Mouse (Mus musculus) lung, postnatal 4 days (tissue): ENCODE data around the gene Kank1.

ENCODE experiments used
- DNase-seq, 2 experiments: peaks; one replicate each; pipeline ENCODE4 v3.0.0; 2021

Kank1 gene

GRCm38 (mm10) chr19:25315458-25315889 is 78.7 kb downstream of the Kank1 start:
- peak; percentile 13 to 68 for DNase-seq

DNA sequence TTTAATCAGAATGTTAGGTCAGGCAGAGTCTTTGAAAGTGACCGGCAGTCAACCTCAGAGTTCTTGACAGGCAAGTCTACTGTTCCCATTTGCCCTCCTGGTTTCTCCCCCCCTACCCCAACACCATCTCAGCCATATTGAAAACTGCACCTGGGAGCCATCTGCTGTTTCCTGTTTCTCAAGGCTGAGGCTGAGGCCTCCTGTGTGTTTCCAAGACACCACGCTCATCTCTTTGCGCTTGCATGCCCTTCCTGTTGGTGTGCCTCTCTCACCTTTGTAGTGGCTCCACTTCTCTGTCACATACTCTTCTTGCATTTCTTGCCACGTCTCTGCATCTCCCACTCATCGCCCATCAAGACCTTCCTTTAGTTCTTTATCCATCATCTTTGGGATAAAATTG is 79.2 kb downstream of the Kank1 start:
- DNase-seq: no peak

- DNase-seq: no peak
Observed at GRCm38 (mm10) chr19:25324265-25324664, 87.5 kb downstream of the Kank1 start.

GRCm38 (mm10) chr19:25325113-25326001 is 88.6 kb downstream of the Kank1 start:
- DNase-seq: no peak

DNA sequence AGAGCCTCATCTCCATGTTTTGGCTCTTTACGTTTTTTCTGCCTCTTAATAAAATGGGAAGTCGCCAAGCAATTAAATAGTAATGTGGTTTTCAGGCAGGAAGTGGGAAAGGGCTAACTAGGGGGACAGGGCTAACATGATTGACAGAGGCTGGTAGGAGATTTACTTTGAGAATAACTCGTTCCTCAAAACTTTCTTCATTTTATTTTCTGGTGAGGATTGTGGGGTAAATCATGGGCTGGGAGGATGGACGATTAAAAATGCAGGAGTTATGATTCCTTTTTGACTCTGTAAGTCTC is 89.2 kb downstream of the Kank1 start:
- no peak for DNase-seq

DNA sequence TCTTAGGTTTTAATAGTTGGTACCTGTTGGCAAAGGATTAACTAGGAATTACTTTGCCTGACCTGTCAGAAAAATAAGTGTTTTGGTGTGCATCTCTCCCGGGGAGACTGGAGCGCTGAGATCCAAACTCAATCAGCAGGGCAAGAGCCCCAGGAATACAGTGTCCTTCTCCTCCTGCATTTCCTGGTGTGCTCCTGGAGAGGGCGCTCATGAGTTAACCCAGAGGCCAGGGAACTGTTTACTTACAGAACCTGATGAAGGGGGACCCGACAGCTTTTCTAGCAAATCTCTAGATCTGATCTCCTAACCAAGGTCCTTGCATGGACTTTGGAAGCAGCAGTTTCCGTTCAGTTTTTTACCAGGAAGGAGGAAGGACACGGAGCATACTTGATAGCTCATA is 90.9 kb downstream of the Kank1 start:
- DNase-seq: no peak

DNA sequence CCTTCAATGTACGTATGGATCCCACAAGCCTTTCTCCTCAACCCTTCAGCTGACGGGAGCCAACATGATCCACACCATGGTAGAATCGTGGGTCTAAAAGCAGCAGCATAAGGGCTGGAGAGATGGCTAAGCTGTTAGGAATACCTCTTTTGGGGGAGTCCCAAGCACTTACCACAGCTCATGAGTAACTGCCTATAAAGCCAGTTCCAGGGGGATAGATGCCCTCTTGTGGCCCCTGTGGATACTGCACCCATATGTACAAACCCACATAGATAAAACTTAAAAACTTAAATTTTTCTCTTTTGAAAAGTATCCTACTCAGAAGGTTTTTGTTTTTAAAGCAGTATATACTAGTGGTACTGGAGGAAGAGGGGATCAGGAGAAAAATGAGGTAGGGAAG is 97.6 kb downstream of the Kank1 start:
- peak in 1 of 2 experiments; percentile 56 for DNase-seq

- DNase-seq: no peak
Observed at GRCm38 (mm10) chr19:25336731-25337130, 100.0 kb downstream of the Kank1 start.

DNA sequence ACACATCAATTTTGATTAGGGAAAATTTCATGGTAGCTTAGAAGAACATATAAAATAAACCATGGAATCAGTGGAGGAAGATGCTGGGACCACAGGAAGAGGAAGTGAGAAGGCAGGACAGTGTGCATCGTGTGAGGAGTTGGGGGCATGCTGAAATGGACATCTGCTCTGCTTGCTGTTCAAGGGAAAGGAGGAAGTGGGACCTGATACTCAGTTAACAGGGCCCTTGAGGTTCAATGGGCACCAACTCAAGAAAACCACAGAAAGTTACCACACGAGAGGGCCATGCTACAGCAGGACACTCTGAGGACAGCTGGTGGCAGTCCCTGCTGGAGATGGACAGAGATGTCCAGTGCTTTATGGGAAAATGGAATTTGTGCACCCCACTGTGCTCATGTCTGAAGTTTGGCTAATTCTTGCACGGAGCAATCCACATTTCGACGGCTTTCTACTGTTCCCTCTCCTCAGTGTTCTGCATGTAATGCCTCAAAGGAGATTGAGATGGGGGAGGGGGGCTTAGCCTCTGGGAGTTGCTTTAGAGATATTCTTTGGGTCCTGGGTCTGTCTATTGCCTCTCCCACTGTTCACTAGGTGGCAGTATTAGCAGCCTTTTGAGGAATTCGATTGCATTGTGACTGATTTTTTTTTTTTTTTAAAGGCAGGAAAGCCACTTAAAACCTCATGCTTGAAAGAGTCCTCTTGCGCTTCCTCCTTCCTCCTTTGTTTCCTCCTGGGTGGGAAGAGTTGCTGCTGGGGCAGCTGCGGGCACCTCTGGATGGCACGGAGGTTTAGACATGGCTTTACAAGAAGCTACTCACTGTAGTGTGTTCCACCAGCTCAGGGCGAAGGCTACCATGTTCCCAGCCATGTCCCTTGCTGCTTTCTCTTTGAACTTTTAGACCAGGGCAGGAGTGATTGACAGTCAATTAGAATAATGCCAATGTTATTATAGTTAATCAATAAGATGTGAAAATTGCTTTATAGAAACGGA is 104.2 kb downstream of the Kank1 start:
- DNase-seq: peak in 1 of 2 experiments; percentile 41

GRCm38 (mm10) chr19:25342026-25342425 is 105.3 kb downstream of the Kank1 start:
- no peak for DNase-seq

DNA sequence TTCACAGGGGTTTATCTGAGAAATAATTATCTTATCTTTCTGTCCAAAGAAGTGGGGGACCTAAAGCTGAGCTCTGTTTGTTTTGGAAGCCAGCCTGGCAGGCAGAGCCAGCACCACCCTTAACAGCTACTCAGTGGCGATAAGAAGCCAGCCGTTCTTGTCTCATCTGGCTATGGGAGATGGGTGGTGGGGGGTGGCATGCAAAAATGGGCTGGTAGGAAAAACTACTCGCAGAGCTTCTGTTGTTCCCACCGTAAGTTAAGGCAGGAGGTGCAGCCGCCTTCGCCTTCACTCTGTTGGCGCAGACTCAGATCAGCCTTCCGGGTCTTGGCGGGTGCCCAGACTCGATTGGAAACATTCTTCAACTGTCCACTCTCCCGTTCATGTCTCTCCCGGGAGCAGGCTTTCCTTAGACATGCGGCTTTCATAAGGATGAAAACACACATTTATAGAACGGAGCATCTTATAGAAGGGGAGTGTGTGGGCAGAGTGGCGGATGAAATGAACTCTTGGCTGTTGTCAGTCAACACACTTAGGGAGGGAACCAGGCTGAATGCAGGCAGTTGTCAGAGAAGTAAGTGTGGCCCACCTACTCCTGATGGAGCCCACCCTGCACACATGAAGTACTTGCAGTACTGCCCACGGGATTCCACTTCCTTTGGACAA is 107.0 kb downstream of the Kank1 start:
- DNase-seq: peak; percentile 36 to 40

- DNase-seq: no peak
Observed at GRCm38 (mm10) chr19:25344371-25344770, 107.6 kb downstream of the Kank1 start.

GRCm38 (mm10) chr19:25345972-25346371 is 109.2 kb downstream of the Kank1 start:
- DNase-seq: no peak

- no peak for DNase-seq
Observed at GRCm38 (mm10) chr19:25347515-25347914, 110.7 kb downstream of the Kank1 start.

- DNase-seq: no peak
Observed at GRCm38 (mm10) chr19:25351257-25351955, 114.6 kb downstream of the Kank1 start.

- peak in 1 of 2 experiments; percentile 11 for DNase-seq
Observed at GRCm38 (mm10) chr19:25357094-25357493, 120.3 kb downstream of the Kank1 start.

DNA sequence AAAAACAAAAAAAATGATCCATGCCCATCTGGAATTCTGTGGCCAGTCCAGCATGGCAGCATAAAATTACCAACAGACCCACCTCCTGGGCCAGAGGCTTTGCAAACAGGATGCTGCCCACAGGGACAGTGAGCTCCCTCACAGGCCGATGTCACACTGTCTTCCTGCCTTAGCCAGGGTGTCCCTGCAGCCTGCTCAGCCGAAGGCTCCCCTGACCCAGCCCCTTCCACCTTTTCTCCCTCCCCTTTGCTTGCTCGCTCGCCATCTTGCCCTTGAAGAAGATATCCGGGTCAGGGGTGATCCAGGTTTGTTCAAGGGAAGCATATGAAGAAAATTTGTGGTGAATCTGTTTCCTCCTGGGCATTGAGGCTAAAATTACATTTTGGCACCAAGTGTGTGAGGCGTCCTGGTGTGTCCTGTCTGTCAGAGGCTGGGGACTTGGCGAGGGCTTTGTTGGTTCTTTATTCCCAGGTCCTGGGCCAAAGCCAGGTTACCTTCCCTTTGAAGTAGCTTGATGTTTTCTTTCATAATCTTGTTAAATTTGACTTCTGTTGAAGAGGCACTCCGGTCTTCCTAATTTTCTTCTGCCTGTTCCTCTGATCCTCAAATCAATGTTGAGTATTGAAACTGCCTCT is 121.8 kb downstream of the Kank1 start:
- peak in 1 of 2 experiments; percentile 25 for DNase-seq

DNA sequence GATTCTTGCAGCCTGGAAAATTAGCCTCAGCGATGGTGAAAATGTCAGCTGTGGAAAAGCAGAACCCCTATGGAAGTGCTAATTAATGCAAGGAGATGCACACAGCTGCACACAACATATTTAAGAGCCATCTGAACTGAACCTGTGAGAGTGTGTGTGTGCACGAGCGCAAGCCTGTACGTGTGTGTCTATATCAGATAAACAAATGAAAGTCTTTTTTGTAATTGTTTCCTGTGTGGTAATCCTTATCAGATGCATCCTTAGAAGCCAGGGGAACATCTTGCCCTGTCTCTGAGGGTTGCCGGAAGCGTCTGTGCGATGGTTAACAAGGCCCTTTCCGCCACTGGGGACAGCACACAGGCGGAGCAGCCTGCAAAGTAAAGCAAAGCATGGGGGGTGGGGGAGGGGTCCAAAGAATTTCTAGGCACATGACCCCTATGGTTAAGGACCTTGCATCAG is 123.8 kb downstream of the Kank1 start:
- DNase-seq: peak; percentile 34 to 59

DNA sequence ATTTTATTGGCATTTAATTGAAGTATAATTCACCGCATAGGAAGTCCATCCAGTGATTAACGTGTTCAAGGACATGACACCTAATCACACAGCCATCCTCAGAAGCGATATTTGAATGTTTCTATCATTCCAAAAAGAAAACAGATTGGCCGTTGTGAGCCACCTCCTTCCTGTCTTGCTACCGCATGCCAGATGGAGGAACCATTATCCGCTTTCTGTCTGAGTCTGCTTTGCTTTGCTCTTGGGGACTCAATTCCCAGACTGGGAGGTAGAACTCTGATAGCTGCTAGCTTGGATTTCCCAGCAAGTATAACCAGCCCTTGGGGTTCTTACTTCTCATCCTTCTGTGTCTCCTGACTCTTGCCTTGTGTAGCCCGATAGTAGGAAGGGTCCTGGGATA is 125.2 kb downstream of the Kank1 start:
- no peak for DNase-seq

- no peak for DNase-seq
Observed at GRCm38 (mm10) chr19:25365698-25366097, 128.9 kb downstream of the Kank1 start.

GRCm38 (mm10) chr19:25366620-25367019 is 129.8 kb downstream of the Kank1 start:
- DNase-seq: no peak

- DNase-seq: no peak
Observed at GRCm38 (mm10) chr19:25370428-25370827, 133.7 kb downstream of the Kank1 start.
